Mouse (Mus musculus) left cerebral cortex, adult 2 months (tissue): ENCODE results near the gene Hspe1. TPM values are rescaled to one million over a fixed set of nuclear protein-coding genes. Genes with fewer than 3 reads are reported as not detected.
"Not testable (repeated sequence)": the region's sequence is repeated elsewhere in the genome, so short reads cannot be mapped to it uniquely, and the experiment has no call there.

Experiments used
- DNase-seq, 2 experiments: peaks; one replicate each; pipeline ENCODE4 v3.0.0; 2021 to 2022; ENCODE audit warnings: low spot score in 2 of 2, mixed read lengths in 1 of 2; ENCODE audit errors: extremely low spot score in 1 of 2
- H3K27ac ChIP-seq: fragments of 200-600 bp; 2 replicates; pipeline ENCODE4 v1.8.1; 2022
- H3K4me3 ChIP-seq: fragments of 200-600 bp; 2 replicates; pipeline ENCODE4 v1.8.1; 2022
- CTCF ChIP-seq: fragments of 200-600 bp; IDR thresholded peaks from 2 replicates; pipeline ENCODE4 v1.8.1; 2022; ENCODE audit warnings: antibody characterized with exemption, mild to moderate bottlenecking, moderate library complexity
- intact Hi-C: fragments of 180-260 bp; cut with DNase I; formaldehyde crosslinking; loops from one replicate; pipeline ENCODE4 v1.15.1; 2025
- total RNA-seq, 2 experiments: library from RNA; stranded (reverse); gene quantifications; 2 replicates each; pipeline ENCODE4 v1.2.3; 2021

Hspe1 gene
- total RNA-seq, 2 experiments from 2014 or later: 81.1 to 84.2 TPM

GRCm38 (mm10) chr1:55088611-55089497, 922 bp downstream of the Hspe1 start:
- intact Hi-C loops: loop anchor here (1.0 to 10.0 kb wide), 2 partner anchors 42 to 296 kb away; partner anchors contain the start of gene Mob4
- H3K4me3 ChIP-seq: peak overlapping the region; percentile 63
- TF ChIP-seq CTCF: no peak

DNA sequence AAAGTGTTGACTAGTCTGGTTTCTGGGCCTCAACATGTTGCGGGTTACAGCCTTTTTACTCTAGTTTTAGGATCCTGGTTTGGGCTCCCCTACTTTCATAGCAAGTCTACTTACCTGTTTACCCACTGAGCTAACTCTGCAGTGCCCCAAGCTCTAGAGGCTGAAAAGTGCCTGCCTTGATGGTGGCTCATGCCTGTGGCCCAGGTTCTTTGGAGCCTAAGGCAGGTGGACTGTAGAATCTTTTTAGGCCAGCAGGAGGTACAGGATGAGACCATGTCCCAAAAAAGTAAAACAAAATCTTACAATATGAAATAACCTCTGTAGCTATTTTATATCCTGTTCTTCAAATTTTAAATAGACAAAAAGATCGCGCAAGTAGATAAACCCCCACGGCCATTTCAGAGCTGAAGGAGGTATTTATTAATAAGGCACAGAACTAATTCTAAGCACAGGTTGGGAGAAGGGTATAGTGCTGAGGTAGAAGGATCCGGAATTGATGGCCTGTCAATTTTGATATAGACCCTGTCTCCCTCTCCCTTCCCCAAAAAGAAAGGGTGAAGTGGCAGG, 1.6 kb downstream of the Hspe1 start:
- TF ChIP-seq CTCF: no peak
- intact Hi-C loops: loop anchor here (10.0 kb wide), 1 partner anchor 295 kb away; no protein-coding TSS in a partner anchor
- Histone ChIP-seq H3K27ac (no peak overlapping the region), H3K4me3 (no peak overlapping the region)
- DNase-seq: no peak

More at GRCm38 (mm10) chr1:55088611-55089497, 922 bp downstream of the Hspe1 start:
- peak overlapping the region; percentile 95 for H3K27ac ChIP-seq
- DNase-seq: no peak

- TF ChIP-seq CTCF: no peak
- no peak overlapping the region for H3K27ac ChIP-seq
- DNase-seq: no peak
- H3K4me3 ChIP-seq: no peak overlapping the region
- intact Hi-C loops: no loop called here
Observed at GRCm38 (mm10) chr1:55092056-55092455, 4.1 kb downstream of the Hspe1 start.

GRCm38 (mm10) chr1:55092469-55092868, 4.5 kb downstream of the Hspe1 start:
- intact Hi-C loops: no loop called here
- Histone ChIP-seq H3K4me3 (no peak overlapping the region), H3K27ac (no peak overlapping the region)
- no peak for TF ChIP-seq CTCF
- no peak for DNase-seq

GRCm38 (mm10) chr1:55106919-55107585, 19.1 kb downstream of the Hspe1 start:
- H3K4me3 ChIP-seq: no peak overlapping the region
- intact Hi-C loops: no loop called here
- no peak for TF ChIP-seq CTCF

DNA sequence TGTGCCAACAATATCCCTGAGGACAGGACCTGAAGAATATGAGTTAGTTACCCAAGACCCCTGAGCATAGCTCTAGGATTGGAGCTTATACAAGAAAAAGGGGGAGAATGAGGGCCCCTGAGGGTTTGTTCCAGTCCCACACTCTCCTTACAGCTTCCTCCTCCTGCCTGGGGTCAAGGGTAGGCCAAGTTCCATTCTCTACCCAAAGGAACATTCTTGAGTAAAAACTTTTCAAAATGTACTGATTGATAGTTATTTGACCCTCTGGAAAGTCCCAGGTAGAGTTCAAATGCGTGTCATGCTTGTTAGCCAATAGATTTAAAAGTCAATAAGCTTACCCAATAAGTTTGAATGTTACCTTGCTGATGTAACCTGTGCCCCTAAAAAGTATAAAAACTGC, 19.7 kb downstream of the Hspe1 start:
- DNase-seq: no peak
- no peak for TF ChIP-seq CTCF
- H3K27ac ChIP-seq: no peak overlapping the region
- intact Hi-C loops: no loop called here
- H3K4me3 ChIP-seq: no peak overlapping the region

More at GRCm38 (mm10) chr1:55106919-55107585, 19.1 kb downstream of the Hspe1 start:
- no peak overlapping the region for H3K27ac ChIP-seq
- DNase-seq: no peak

DNA sequence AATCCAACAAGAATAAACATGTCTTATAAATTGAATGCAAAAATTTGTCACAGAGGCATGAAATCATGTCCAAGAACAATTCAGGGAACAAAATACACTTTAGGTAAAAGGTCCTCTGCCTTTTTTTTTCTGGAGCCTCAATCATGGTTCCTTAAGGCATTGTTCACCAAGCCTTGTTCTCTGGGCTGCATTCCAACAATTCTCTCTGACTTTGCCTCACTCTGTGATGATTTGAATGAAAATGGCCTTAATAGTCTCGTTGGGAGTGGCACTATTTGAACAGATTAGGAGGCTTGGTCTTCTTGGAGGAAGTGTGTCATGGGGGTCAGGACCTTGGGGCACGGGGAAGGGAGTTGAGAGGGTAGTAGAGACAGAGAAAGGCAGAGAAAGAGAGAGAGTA, 20.5 kb downstream of the Hspe1 start:
- Histone ChIP-seq H3K4me3 (no peak overlapping the region), H3K27ac (no peak overlapping the region)
- intact Hi-C loops: no loop called here
- DNase-seq: no peak
- TF ChIP-seq CTCF: no peak

DNA sequence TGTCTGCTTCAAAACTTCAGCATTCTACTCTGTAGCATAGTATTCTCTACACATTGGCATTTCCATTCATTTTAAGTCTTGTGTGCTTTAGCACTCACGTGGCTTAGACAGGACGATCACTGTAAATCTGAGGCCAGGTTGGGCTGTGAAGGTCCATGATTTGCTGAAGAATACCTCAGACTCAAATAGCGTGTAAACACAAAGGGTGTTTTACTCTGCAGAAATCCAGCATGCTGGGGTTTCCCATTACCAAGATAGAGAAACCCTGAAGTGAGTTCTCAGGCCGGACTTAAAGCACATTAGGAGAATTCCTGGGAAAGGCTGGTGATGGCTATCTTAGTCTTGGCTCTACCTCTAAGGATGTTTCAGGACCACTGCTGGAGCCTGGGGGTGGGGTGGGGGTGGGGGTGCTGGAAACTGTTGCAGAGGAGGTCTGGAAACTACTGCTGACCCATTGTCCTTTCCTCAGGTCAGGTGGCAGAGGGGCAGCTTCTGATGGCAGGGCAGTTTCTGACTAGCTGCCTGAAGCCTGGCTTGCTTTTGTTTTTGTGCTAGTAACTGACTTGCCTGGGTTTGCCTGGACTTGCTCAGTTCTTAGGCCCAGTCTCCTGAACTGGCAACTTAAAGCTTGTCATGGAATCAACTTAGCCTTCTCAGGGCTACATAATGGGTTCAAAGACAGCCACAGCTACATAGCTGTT, 21.3 kb downstream of the Hspe1 start:
- no peak for TF ChIP-seq CTCF
- intact Hi-C loops: no loop called here
- H3K4me3 ChIP-seq: no peak overlapping the region
- no peak overlapping the region for H3K27ac ChIP-seq
- DNase-seq: no peak

GRCm38 (mm10) chr1:55123046-55123445, 35.1 kb downstream of the Hspe1 start:
- intact Hi-C loops: no loop called here
- no peak for DNase-seq
- Histone ChIP-seq H3K4me3 (no peak overlapping the region), H3K27ac (no peak overlapping the region)
- no peak for TF ChIP-seq CTCF

DNA sequence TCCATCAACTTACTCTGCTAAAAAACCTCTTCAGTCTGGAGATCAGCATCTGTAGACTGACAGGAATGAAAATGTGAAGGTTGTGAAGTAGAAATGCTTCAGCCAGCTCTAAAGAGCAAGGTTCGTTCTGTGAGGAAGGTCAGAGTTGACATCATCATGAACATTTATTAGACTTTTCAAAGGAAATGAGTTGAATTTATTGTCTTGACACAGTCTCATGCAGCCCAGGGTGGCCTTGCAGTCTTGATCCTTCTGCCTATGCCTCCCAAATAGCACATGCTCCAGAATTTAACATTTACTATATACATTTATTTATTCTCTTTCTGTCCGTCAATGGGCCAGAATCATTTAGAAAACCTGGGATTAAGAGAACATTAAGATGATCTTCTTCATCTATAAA, 35.6 kb downstream of the Hspe1 start:
- TF ChIP-seq CTCF: no peak
- H3K27ac ChIP-seq: no peak overlapping the region
- no peak for DNase-seq
- intact Hi-C loops: no loop called here
- no peak overlapping the region for H3K4me3 ChIP-seq

GRCm38 (mm10) chr1:55124136-55124535, 36.2 kb downstream of the Hspe1 start:
- H3K27ac ChIP-seq, H3K4me3 ChIP-seq, intact Hi-C loops, DNase-seq: not testable (repeated sequence)
